Mouse (Mus musculus) retina, adult 2 months (tissue): ENCODE measurements around the gene Crybg1.
"Not testable (repeated sequence)": the region's sequence is repeated elsewhere in the genome, so short reads cannot be mapped to it uniquely, and the experiment has no call there.

Experiments
- DNase-seq: peaks from one replicate; pipeline ENCODE4 v3.0.0-alpha.2; 2012; ENCODE audit warnings: low read depth, low spot score

Crybg1 gene

GRCm38 (mm10) chr10:44006815-44007214, 141.8 kb downstream of the Crybg1 start:
- no peak for DNase-seq

GRCm38 (mm10) chr10:44005677-44006641, 142.7 kb downstream of the Crybg1 start:
- DNase-seq, result no peak

- no peak for DNase-seq
These were observed 144.4 kb downstream of the Crybg1 start for GRCm38 (mm10) chr10:44004221-44004751.

GRCm38 (mm10) chr10:44003551-44004151, 145.0 kb downstream of the Crybg1 start:
- DNase-seq, result no peak

GRCm38 (mm10) chr10:44002995-44003524, 145.6 kb downstream of the Crybg1 start:
- DNase-seq, result no peak

GRCm38 (mm10) chr10:44002004-44002940, 146.4 kb downstream of the Crybg1 start:
- no peak for DNase-seq

GRCm38 (mm10) chr10:44000156-44000865, 148.3 kb downstream of the Crybg1 start:
- no peak for DNase-seq

GRCm38 (mm10) chr10:43998503-43999082, 150.1 kb downstream of the Crybg1 start:
- DNase-seq, result no peak

GRCm38 (mm10) chr10:43998023-43998422, 150.6 kb downstream of the Crybg1 start:
- DNase-seq, result no peak

- no peak for DNase-seq
These were observed 151.4 kb downstream of the Crybg1 start for GRCm38 (mm10) chr10:43997276-43997675.

GRCm38 (mm10) chr10:43995858-43996650, 152.6 kb downstream of the Crybg1 start:
- DNase-seq, result no peak

GRCm38 (mm10) chr10:43993198-43993597, 155.5 kb downstream of the Crybg1 start:
- DNase-seq, result no peak

- DNase-seq, result no peak
These were observed 156.1 kb downstream of the Crybg1 start for GRCm38 (mm10) chr10:43992506-43992905.

GRCm38 (mm10) chr10:43991268-43991667, 157.4 kb downstream of the Crybg1 start:
- DNase-seq, result no peak

- no peak for DNase-seq
These were observed 164.8 kb downstream of the Crybg1 start for GRCm38 (mm10) chr10:43983866-43984265.

GRCm38 (mm10) chr10:43983241-43983640, 165.4 kb downstream of the Crybg1 start:
- no peak for DNase-seq

- no peak for DNase-seq
These were observed 166.2 kb downstream of the Crybg1 start for GRCm38 (mm10) chr10:43982470-43982869.

GRCm38 (mm10) chr10:43980742-43981141, 167.9 kb downstream of the Crybg1 start:
- not testable (repeated sequence) for DNase-seq

GRCm38 (mm10) chr10:43980080-43980479, 168.6 kb downstream of the Crybg1 start:
- no peak for DNase-seq
